Mouse (Mus musculus) ovary, postnatal 10 days (tissue): Measurements from ENCODE around the gene 1700017D01Rik.
A peak's percentile ranks its signal among the peaks of the same experiment; 100 is the strongest.
"Not testable (repeated sequence)": the region's sequence is repeated elsewhere in the genome, so short reads cannot be mapped to it uniquely, and the experiment has no call there.

Experiments
- DNase-seq: peaks from one replicate; pipeline ENCODE4 v3.0.0; 2022; ENCODE audit warnings: low spot score

The 1700017D01Rik gene

GRCm38 (mm10) chr19:11130776-11131175, at the start of gene 1700017D01Rik:
Gene 1700017D01Rik (minus strand): TSS chr19:11130876.
- DNase-seq: not testable (repeated sequence)

- no peak for DNase-seq
These were observed 46.8 kb upstream of the 1700017D01Rik start for GRCm38 (mm10) chr19:11177464-11177863.

- DNase-seq: no peak
These were observed 34.5 kb upstream of the 1700017D01Rik start, which contains the start of gene 1700025F22Rik for GRCm38 (mm10) chr19:11165172-11165571. Gene 1700025F22Rik (minus strand): TSS chr19:11165320.

GRCm38 (mm10) chr19:11157890-11158289, 27.2 kb upstream of the 1700017D01Rik start:
- not testable (repeated sequence) for DNase-seq

GRCm38 (mm10) chr19:11135336-11135735, 4.7 kb upstream of the 1700017D01Rik start:
- DNase-seq: no peak

- DNase-seq: no peak
These were observed 4.2 kb upstream of the 1700017D01Rik start for GRCm38 (mm10) chr19:11134852-11135251.

- DNase-seq: no peak
These were observed 974 bp downstream of the 1700017D01Rik start for GRCm38 (mm10) chr19:11129702-11130101.

GRCm38 (mm10) chr19:11121016-11121420, 9.7 kb downstream of the 1700017D01Rik start:
- peak; percentile 13 for DNase-seq

GRCm38 (mm10) chr19:11119338-11119737, 11.3 kb downstream of the 1700017D01Rik start:
- DNase-seq: no peak

GRCm38 (mm10) chr19:11107746-11108145, 22.9 kb downstream of the 1700017D01Rik start:
- peak; percentile 1 for DNase-seq

- DNase-seq: no peak
These were observed 28.8 kb downstream of the 1700017D01Rik start for GRCm38 (mm10) chr19:11101880-11102279.

GRCm38 (mm10) chr19:11098401-11098800, 32.3 kb downstream of the 1700017D01Rik start:
- DNase-seq: no peak

- DNase-seq: not testable (repeated sequence)
These were observed 38.5 kb downstream of the 1700017D01Rik start for GRCm38 (mm10) chr19:11092131-11092530.

GRCm38 (mm10) chr19:11080934-11081333, 49.7 kb downstream of the 1700017D01Rik start, which contains the start of gene Ms4a8a:
Gene Ms4a8a (minus strand): TSS chr19:11081102.
- no peak for DNase-seq

- DNase-seq: no peak
These were observed 60.3 kb downstream of the 1700017D01Rik start for GRCm38 (mm10) chr19:11070364-11070763.

GRCm38 (mm10) chr19:11065202-11065875, 65.3 kb downstream of the 1700017D01Rik start:
- DNase-seq: no peak

- DNase-seq: no peak
These were observed 69.8 kb downstream of the 1700017D01Rik start for GRCm38 (mm10) chr19:11060900-11061299.

GRCm38 (mm10) chr19:11059967-11060366, 70.7 kb downstream of the 1700017D01Rik start:
- no peak for DNase-seq

- DNase-seq: not testable (repeated sequence)
These were observed 75.0 kb downstream of the 1700017D01Rik start for GRCm38 (mm10) chr19:11055700-11056099.

- no peak for DNase-seq
These were observed 77.4 kb downstream of the 1700017D01Rik start for GRCm38 (mm10) chr19:11053277-11053676.

GRCm38 (mm10) chr19:11052877-11053276, 77.8 kb downstream of the 1700017D01Rik start:
- DNase-seq: no peak

GRCm38 (mm10) chr19:11050286-11050685, 80.4 kb downstream of the 1700017D01Rik start:
- no peak for DNase-seq

- DNase-seq: no peak
These were observed 81.2 kb downstream of the 1700017D01Rik start for GRCm38 (mm10) chr19:11049426-11049825.

- no peak for DNase-seq
These were observed 82.2 kb downstream of the 1700017D01Rik start for GRCm38 (mm10) chr19:11048503-11048902.
